Mouse (Mus musculus): ENCODE measurements at regions not wholly inside any gene's neighbourhood (a gene's known extent, or its start where the extent isn't known, plus 50 kb on each side); places are given as distances from the start of the nearest gene placed in this dataset.
"Not testable (repeated sequence)": the region's sequence is repeated elsewhere in the genome, so short reads cannot be mapped to it uniquely, and the experiment has no call there.

- no peak for DNase-seq (ENCODE audit: low spot score)
Measured at GRCm38 (mm10) chr8:126775334-126775733, 170.3 kb downstream of the Tomm20 start.

GRCm38 (mm10) chr8:126774816-126775215 lies 170.8 kb downstream of the Tomm20 start:
- no peak for DNase-seq (ENCODE audit: low spot score)

GRCm38 (mm10) chr8:126772748-126773147 lies 172.9 kb downstream of the Tomm20 start:
- no peak for DNase-seq (ENCODE audit: low spot score)

- no peak for DNase-seq (ENCODE audit: low spot score)
Measured at GRCm38 (mm10) chr8:126772194-126772593, 173.4 kb downstream of the Tomm20 start.

- DNase-seq (ENCODE audit: low spot score), result not testable (repeated sequence)
Measured at GRCm38 (mm10) chr8:126770374-126770773, 175.3 kb downstream of the Tomm20 start.

- DNase-seq (ENCODE audit: low spot score), result no peak
Measured at GRCm38 (mm10) chr8:126768142-126768541, 174.4 kb upstream of the Irf2bp2 start.

GRCm38 (mm10) chr8:126767341-126767740 lies 173.6 kb upstream of the Irf2bp2 start:
- no peak for DNase-seq (ENCODE audit: low spot score)

- no peak for DNase-seq (ENCODE audit: low spot score)
Measured at GRCm38 (mm10) chr8:126765693-126766238, 172.0 kb upstream of the Irf2bp2 start.

GRCm38 (mm10) chr8:126763600-126763999 lies 169.8 kb upstream of the Irf2bp2 start:
- no peak for DNase-seq (ENCODE audit: low spot score)

- DNase-seq (ENCODE audit: low spot score), result no peak
Measured at GRCm38 (mm10) chr8:126759711-126760110, 165.9 kb upstream of the Irf2bp2 start.

GRCm38 (mm10) chr8:126758951-126759350 lies 165.2 kb upstream of the Irf2bp2 start:
- no peak for DNase-seq (ENCODE audit: low spot score)

GRCm38 (mm10) chr8:126757951-126758757 lies 164.4 kb upstream of the Irf2bp2 start:
- no peak for DNase-seq (ENCODE audit: low spot score)

- DNase-seq (ENCODE audit: low spot score), result no peak
Measured at GRCm38 (mm10) chr8:126756300-126757097, 162.7 kb upstream of the Irf2bp2 start.

GRCm38 (mm10) chr8:126755669-126756068 lies 161.9 kb upstream of the Irf2bp2 start:
- no peak for DNase-seq (ENCODE audit: low spot score)

GRCm38 (mm10) chr8:126754361-126754809 lies 160.6 kb upstream of the Irf2bp2 start:
- DNase-seq (ENCODE audit: low spot score), result no peak

GRCm38 (mm10) chr8:126753059-126753855 lies 159.5 kb upstream of the Irf2bp2 start:
- DNase-seq (ENCODE audit: low spot score), result no peak

GRCm38 (mm10) chr8:126751416-126752140 lies 157.8 kb upstream of the Irf2bp2 start:
- no peak for DNase-seq (ENCODE audit: low spot score)

GRCm38 (mm10) chr8:126745992-126746775 lies 152.4 kb upstream of the Irf2bp2 start:
- no peak for DNase-seq (ENCODE audit: low spot score)

GRCm38 (mm10) chr8:126744747-126745382 lies 151.1 kb upstream of the Irf2bp2 start:
- no peak for DNase-seq (ENCODE audit: low spot score)

- DNase-seq (ENCODE audit: low spot score), result no peak
Measured at GRCm38 (mm10) chr8:126743296-126743695, 149.5 kb upstream of the Irf2bp2 start.

Data from testis, postnatal 10 days (tissue).